Mouse (Mus musculus) heart, postnatal 0 days (tissue): ENCODE data around the gene Ccl9.

Experiments used
- CTCF ChIP-seq: IDR thresholded peaks from 2 replicates; pipeline ENCODE4 v1.5.1; 2016; ENCODE audit warnings: antibody characterized with exemption, control low read depth, low read depth
- EP300 ChIP-seq: IDR thresholded peaks from 2 replicates; pipeline ENCODE4 v1.6.1; 2016; ENCODE audit warnings: antibody characterized with exemption, low read depth

DNA sequence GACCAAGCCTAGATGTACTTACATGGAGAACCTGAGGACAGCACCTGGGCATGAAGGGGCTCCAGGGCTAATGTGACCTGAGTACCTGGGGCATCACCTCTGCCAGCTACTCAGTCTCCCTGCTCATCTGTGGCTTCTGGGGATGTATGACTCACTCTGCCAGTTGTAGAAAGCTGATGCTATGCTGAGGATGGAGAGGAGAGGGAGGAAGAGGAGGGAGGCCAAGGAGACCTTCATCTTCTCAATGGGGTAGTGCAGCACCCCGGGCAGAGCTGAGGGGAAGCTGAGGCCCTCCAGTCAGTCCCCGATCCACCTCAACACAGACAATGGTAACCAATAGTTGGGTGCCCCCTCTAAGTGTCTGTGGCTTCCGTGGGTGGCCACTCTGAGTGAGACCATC is 9.7 kb downstream of the Ccl9 start:
- TF ChIP-seq CTCF, result no peak
- no peak for TF ChIP-seq EP300
